Mouse (Mus musculus) lung, embryonic 15.5 days (tissue): ENCODE results near the gene Olfr527. TPM values are rescaled to one million over a fixed set of nuclear protein-coding genes. Genes with fewer than 3 reads are reported as not detected.

ENCODE experiments used
- ATAC-seq: fragments of 200-750 bp; cut with Nextera tagmentation; 2 replicates; pipeline ENCODE4 v1.8.0; 2017; ENCODE audit warnings: moderate number of reproducible peaks, borderline replicate concordance; ENCODE audit not compliant: low FRiP score, low TSS enrichment; ENCODE audit errors: extremely low read depth
- H3K27ac ChIP-seq: fragments of 300-500 bp; sonication (generic); 2 replicates; pipeline ENCODE4 v1.5.1; 2015; ENCODE audit warnings: moderate library complexity, mild to moderate bottlenecking, inconsistent platforms
- H3K27me3 ChIP-seq: fragments of 300-500 bp; sonication (generic); 2 replicates; pipeline ENCODE4 v1.6.1; 2015; ENCODE audit warnings: inconsistent platforms
- H3K36me3 ChIP-seq: fragments of 300-500 bp; sonication (generic); 2 replicates; pipeline ENCODE4 v1.6.1; 2015; ENCODE audit warnings: inconsistent platforms
- H3K4me1 ChIP-seq: fragments of 300-500 bp; sonication (generic); 2 replicates; pipeline ENCODE4 v1.6.1; 2015; ENCODE audit warnings: inconsistent platforms
- H3K4me2 ChIP-seq: fragments of 300-500 bp; sonication (generic); 2 replicates; pipeline ENCODE4 v1.6.1; 2015; ENCODE audit warnings: inconsistent platforms, mild to moderate bottlenecking, moderate library complexity
- H3K4me3 ChIP-seq: fragments of 300-500 bp; sonication (generic); 2 replicates; pipeline ENCODE4 v1.5.1; 2015; ENCODE audit warnings: mild to moderate bottlenecking, inconsistent platforms
- H3K9ac ChIP-seq: fragments of 300-500 bp; sonication (generic); 2 replicates; pipeline ENCODE4 v1.6.1; 2015; ENCODE audit warnings: inconsistent platforms
- H3K9me3 ChIP-seq: fragments of 300-500 bp; sonication (generic); 2 replicates; pipeline ENCODE4 v1.6.1; 2016; ENCODE audit warnings: inconsistent platforms
- WGBS: fragments of 180-500 bp; shearing (Covaris S2); methylation state at CpG from one replicate; pipeline ENCODE4 v1.1.7; 2015; 5-methylcytosine and 5-hydroxymethylcytosine counted together
- polyA plus RNA-seq: library from polyadenylated mRNA; unstranded; fragments of >200 nt; fragmentation: Nextera tagmentation; extraction: Ambion mirVana; gene quantifications from 2 replicates; pipeline ENCODE4 v1.2.1, GENCODE M21; 2015

Olfr527 gene
- polyA plus RNA-seq = not detected in 2 replicates

GRCm38 (mm10) chr7:140333717-140334116, at the start of gene Olfr527:
Gene Olfr527, plus strand, starts transcription at chr7:140334017.
- Histone ChIP-seq H3K4me3 (no peak within 1 kb of the TSS), H3K9me3 (no peaks in the 10 kb centered on the region), H3K4me1 (no peaks in the 10 kb centered on the region), H3K9ac (no peak within 1 kb of the TSS), H3K36me3 (no peaks in the 10 kb centered on the region), H3K27ac (no peak within 1 kb of the TSS), H3K27me3 (no peaks in the 10 kb centered on the region), H3K4me2 (no peak within 1 kb of the TSS)
- 78% methylated on average over 2 of the region's 2 CpGs for WGBS
- no peak for ATAC-seq

- H3K4me3 ChIP-seq = no peak overlapping the region
- 82% methylated on average over 9 of the region's 9 CpGs for WGBS
- no peak overlapping the region for H3K4me2 ChIP-seq
Observed at GRCm38 (mm10) chr7:140295746-140296145, 38.1 kb upstream of the Olfr527 start.

GRCm38 (mm10) chr7:140296876-140297275, 36.9 kb upstream of the Olfr527 start:
- Histone ChIP-seq H3K9me3 (no peaks in the 10 kb centered on the region), H3K9ac (no peak overlapping the region), H3K4me2 (no peak overlapping the region), H3K4me1 (no peaks in the 10 kb centered on the region), H3K4me3 (no peak overlapping the region), H3K27me3 (no peaks in the 10 kb centered on the region), H3K27ac (no peak overlapping the region), H3K36me3 (no peaks in the 10 kb centered on the region)
- no peak for ATAC-seq
- WGBS = 69% methylated on average over 6 of the region's 6 CpGs

More at GRCm38 (mm10) chr7:140295746-140296145, 38.1 kb upstream of the Olfr527 start:
- Histone ChIP-seq H3K27me3 (no peaks in the 10 kb centered on the region), H3K9ac (no peak overlapping the region), H3K27ac (no peak overlapping the region), H3K9me3 (no peaks in the 10 kb centered on the region), H3K4me1 (no peaks in the 10 kb centered on the region), H3K36me3 (no peaks in the 10 kb centered on the region)
- no peak for ATAC-seq

- Histone ChIP-seq H3K4me2 (no peak overlapping the region), H3K4me3 (no peak overlapping the region), H3K4me1 (no peaks in the 10 kb centered on the region), H3K9me3 (no peaks in the 10 kb centered on the region), H3K27me3 (no peaks in the 10 kb centered on the region), H3K27ac (no peak overlapping the region), H3K36me3 (no peaks in the 10 kb centered on the region), H3K9ac (no peak overlapping the region)
- ATAC-seq = no peak
- 71% methylated on average over 3 of the region's 3 CpGs for WGBS
Observed at GRCm38 (mm10) chr7:140299416-140299815, 34.4 kb upstream of the Olfr527 start.

- 76% methylated on average over 3 of the region's 3 CpGs for WGBS
- no peak overlapping the region for H3K4me2 ChIP-seq
- no peak for ATAC-seq
- H3K27me3 ChIP-seq = no peaks in the 10 kb centered on the region
- H3K4me1 ChIP-seq = no peaks in the 10 kb centered on the region
- H3K36me3 ChIP-seq = no peaks in the 10 kb centered on the region
- no peak overlapping the region for H3K4me3 ChIP-seq
- no peaks in the 10 kb centered on the region for H3K9me3 ChIP-seq
- no peak overlapping the region for H3K9ac ChIP-seq
- H3K27ac ChIP-seq = no peak overlapping the region
Observed at GRCm38 (mm10) chr7:140319861-140320385, 13.9 kb upstream of the Olfr527 start.

GRCm38 (mm10) chr7:140320558-140320957, 13.3 kb upstream of the Olfr527 start, which contains the start of gene Olfr525:
Gene Olfr525, plus strand, starts transcription at chr7:140320858.
- ATAC-seq = no peak
- 52% methylated on average over 1 of the region's 1 CpGs for WGBS
- no peak within 1 kb of the TSS for H3K4me3 ChIP-seq
- no peak within 1 kb of the TSS for H3K4me2 ChIP-seq
- no peaks in the 10 kb centered on the region for H3K36me3 ChIP-seq
- no peaks in the 10 kb centered on the region for H3K9me3 ChIP-seq
- H3K4me1 ChIP-seq = no peaks in the 10 kb centered on the region
- no peak within 1 kb of the TSS for H3K9ac ChIP-seq
- no peaks in the 10 kb centered on the region for H3K27me3 ChIP-seq
- no peak within 1 kb of the TSS for H3K27ac ChIP-seq

- no peak overlapping the region for H3K27ac ChIP-seq
- ATAC-seq = no peak
- H3K27me3 ChIP-seq = no peaks in the 10 kb centered on the region
- no peak overlapping the region for H3K9ac ChIP-seq
- no peaks in the 10 kb centered on the region for H3K36me3 ChIP-seq
- no peaks in the 10 kb centered on the region for H3K9me3 ChIP-seq
- no peak overlapping the region for H3K4me3 ChIP-seq
- H3K4me2 ChIP-seq = no peak overlapping the region
- H3K4me1 ChIP-seq = no peaks in the 10 kb centered on the region
Observed at GRCm38 (mm10) chr7:140321135-140321534, 12.7 kb upstream of the Olfr527 start.

- no peak overlapping the region for H3K9ac ChIP-seq
- no peak; the same call in 1 of the 2 replicates for ATAC-seq
- WGBS = 52% methylated on average over 1 of the region's 1 CpGs
Observed at GRCm38 (mm10) chr7:140329766-140330304, 4.0 kb upstream of the Olfr527 start.

GRCm38 (mm10) chr7:140361571-140361970, 27.8 kb downstream of the Olfr527 start, which contains the start of gene Olfr60:
Gene Olfr60, minus strand, starts transcription at chr7:140361671.
- no peak within 1 kb of the TSS for H3K4me2 ChIP-seq
- H3K27ac ChIP-seq = no peak within 1 kb of the TSS
- ATAC-seq = no peak
- H3K9ac ChIP-seq = no peak within 1 kb of the TSS
- H3K27me3 ChIP-seq = no peaks in the 10 kb centered on the region
- H3K9me3 ChIP-seq = no peaks in the 10 kb centered on the region
- WGBS = 62% methylated on average over 3 of the region's 3 CpGs
- H3K4me1 ChIP-seq = no peaks in the 10 kb centered on the region
- no peak within 1 kb of the TSS for H3K4me3 ChIP-seq
- H3K36me3 ChIP-seq = no peaks in the 10 kb centered on the region

More at GRCm38 (mm10) chr7:140329766-140330304, 4.0 kb upstream of the Olfr527 start:
- no peak overlapping the region for H3K4me3 ChIP-seq
- H3K4me1 ChIP-seq = no peaks in the 10 kb centered on the region
- no peaks in the 10 kb centered on the region for H3K27me3 ChIP-seq
- H3K9me3 ChIP-seq = no peaks in the 10 kb centered on the region
- H3K27ac ChIP-seq = no peak overlapping the region
- no peaks in the 10 kb centered on the region for H3K36me3 ChIP-seq
- H3K4me2 ChIP-seq = no peak overlapping the region

- 64% methylated on average over 4 of the region's 4 CpGs for WGBS
- Histone ChIP-seq H3K27ac (no peak overlapping the region), H3K36me3 (no peaks in the 10 kb centered on the region), H3K9me3 (no peaks in the 10 kb centered on the region), H3K4me3 (no peak overlapping the region), H3K9ac (no peak overlapping the region), H3K4me1 (no peaks in the 10 kb centered on the region), H3K4me2 (no peak overlapping the region), H3K27me3 (no peaks in the 10 kb centered on the region)
- ATAC-seq = no peak
Observed at GRCm38 (mm10) chr7:140374300-140374699, 40.5 kb downstream of the Olfr527 start.

- ATAC-seq = no peak
- Histone ChIP-seq H3K36me3 (no peaks in the 10 kb centered on the region), H3K4me1 (no peaks in the 10 kb centered on the region), H3K27me3 (no peaks in the 10 kb centered on the region), H3K4me2 (no peak within 1 kb of the TSS), H3K27ac (no peak within 1 kb of the TSS), H3K9ac (no peak within 1 kb of the TSS), H3K9me3 (no peaks in the 10 kb centered on the region), H3K4me3 (no peak within 1 kb of the TSS)
- WGBS = 33% methylated on average over 1 of the region's 1 CpGs
Observed at GRCm38 (mm10) chr7:140376231-140376630, 42.4 kb downstream of the Olfr527 start, which contains the start of gene Olfr530. Gene Olfr530, minus strand, starts transcription at chr7:140376331.

GRCm38 (mm10) chr7:140376911-140377310, 43.1 kb downstream of the Olfr527 start:
- Histone ChIP-seq H3K9ac (no peak overlapping the region), H3K27me3 (no peaks in the 10 kb centered on the region), H3K36me3 (no peaks in the 10 kb centered on the region), H3K4me2 (no peak overlapping the region), H3K4me1 (no peaks in the 10 kb centered on the region), H3K4me3 (no peak overlapping the region), H3K27ac (no peak overlapping the region), H3K9me3 (no peaks in the 10 kb centered on the region)
- ATAC-seq = no peak
- 92% methylated on average over 2 of the region's 2 CpGs for WGBS
